Mouse (Mus musculus) heart, postnatal 0 days (tissue): ENCODE results near the gene Pfn3. TPM values are rescaled to one million over a fixed set of nuclear protein-coding genes. Genes with fewer than 3 reads are reported as not detected.

Experiments
- ATAC-seq: fragments of 200-750 bp; cut with Nextera tagmentation; 2 replicates; pipeline ENCODE4 v1.8.0; 2017; ENCODE audit warnings: low read depth, moderate number of reproducible peaks, moderate library complexity; ENCODE audit not compliant: insufficient read depth
- DNase-seq: peaks from one replicate; pipeline ENCODE4 v3.0.0-alpha.2; 2016; ENCODE audit warnings: low spot score
- H3K27ac ChIP-seq: fragments of 300-500 bp; sonication (generic); 2 replicates; pipeline ENCODE4 v1.5.1; 2014; ENCODE audit warnings: low read depth, mild to moderate bottlenecking
- H3K27me3 ChIP-seq: fragments of 300-500 bp; sonication (generic); 2 replicates; pipeline ENCODE4 v1.6.1; 2014; ENCODE audit warnings: low read length, mixed read lengths; ENCODE audit not compliant: control insufficient read depth, insufficient read depth
- H3K36me3 ChIP-seq: fragments of 300-500 bp; sonication (generic); replicated peaks from 2 replicates; pipeline ENCODE4 v1.6.1; 2014; ENCODE audit warnings: low read length, mixed read lengths; ENCODE audit not compliant: control insufficient read depth, insufficient read depth
- H3K4me1 ChIP-seq: fragments of 300-500 bp; sonication (generic); 2 replicates; pipeline ENCODE4 v1.6.1; 2014; ENCODE audit warnings: antibody characterized with exemption; ENCODE audit not compliant: control insufficient read depth, insufficient read depth
- H3K4me2 ChIP-seq: fragments of 300-500 bp; sonication (generic); 2 replicates; pipeline ENCODE4 v1.6.1; 2014; ENCODE audit warnings: low read depth, mild to moderate bottlenecking, low read length, moderate library complexity
- H3K4me3 ChIP-seq: fragments of 300-500 bp; sonication (generic); 2 replicates; pipeline ENCODE4 v1.5.1; 2014; ENCODE audit warnings: low read depth, low read length
- H3K9ac ChIP-seq: fragments of 300-500 bp; sonication (generic); replicated peaks from 2 replicates; pipeline ENCODE4 v1.6.1; 2014; ENCODE audit warnings: low read depth, low read length, mixed read lengths
- H3K9me3 ChIP-seq: fragments of 300-500 bp; sonication (generic); replicated peaks from 2 replicates; pipeline ENCODE4 v1.6.1; 2016; ENCODE audit warnings: low read length; ENCODE audit not compliant: control insufficient read depth
- CTCF ChIP-seq: IDR thresholded peaks from 2 replicates; pipeline ENCODE4 v1.5.1; 2016; ENCODE audit warnings: antibody characterized with exemption, control low read depth, low read depth
- EP300 ChIP-seq: IDR thresholded peaks from 2 replicates; pipeline ENCODE4 v1.6.1; 2016; ENCODE audit warnings: antibody characterized with exemption, low read depth
- WGBS: fragments of 180-500 bp; shearing (Covaris S2); extraction: QIAGEN DNeasy Blood & Tissue Kit; methylation state at CpG from one replicate; pipeline ENCODE4 v1.1.7; 2014; 5-methylcytosine and 5-hydroxymethylcytosine counted together
- polyA plus RNA-seq: library from polyadenylated mRNA; unstranded; fragments of >200 nt; fragmentation: Nextera tagmentation; extraction: Ambion mirVana; gene quantifications from 2 replicates; pipeline ENCODE4 v1.2.1, GENCODE M21; 2015
- total RNA-seq: library from RNA; depleted of rRNA; stranded (reverse); fragments of >200 nt; gene quantifications from 2 replicates; pipeline ENCODE4 v1.2.3, GENCODE M21; 2014; ENCODE audit warnings: low replicate concordance

The Pfn3 gene
- total and polyA plus RNA-seq, 2 experiments from 2014 or later: not detected

GRCm38 (mm10) chr13:55392933-55393332 lies 22.1 kb downstream of the Pfn3 start:
- no peak for TF ChIP-seq EP300
- no peak for TF ChIP-seq CTCF
- no peaks in the 10 kb centered on the region for H3K4me1 ChIP-seq
- 67% methylated on average over 4 of the region's 4 CpGs for WGBS
- 0 out of 2 replicates have a peak, but pooled peaks cover 10% of the 10 kb centered on the region for H3K27me3 ChIP-seq
- ATAC-seq (no peak), DNase-seq (no peak)
- H3K36me3 ChIP-seq: no peaks in the 10 kb centered on the region
- H3K4me2 ChIP-seq: no peak overlapping the region
- no peak overlapping the region for H3K27ac ChIP-seq
- H3K9me3 ChIP-seq: no peaks in the 10 kb centered on the region
- H3K9ac ChIP-seq: no peak overlapping the region
- no peak overlapping the region for H3K4me3 ChIP-seq

- H3K4me2 ChIP-seq: no peak overlapping the region
- DNase-seq (no peak), ATAC-seq (no peak)
- no peak overlapping the region for H3K27ac ChIP-seq
- H3K4me3 ChIP-seq: no peak overlapping the region
- 0 out of 2 replicates have a peak, but pooled peaks cover 9% of the 10 kb centered on the region for H3K27me3 ChIP-seq
- 67% methylated on average over 1 of the region's 1 CpGs for WGBS
- H3K36me3 ChIP-seq: no peaks in the 10 kb centered on the region
- H3K9me3 ChIP-seq: no peaks in the 10 kb centered on the region
- TF ChIP-seq EP300 (no peak), CTCF (no peak)
- H3K9ac ChIP-seq: no peak overlapping the region
- H3K4me1 ChIP-seq: no peaks in the 10 kb centered on the region
These were observed 23.4 kb downstream of the Pfn3 start for GRCm38 (mm10) chr13:55391626-55392029.

- TF ChIP-seq EP300: no peak
- no peak for TF ChIP-seq CTCF
- H3K4me3 ChIP-seq: no peak overlapping the region
- H3K27me3 ChIP-seq: 0 out of 2 replicates have a peak, but pooled peaks cover 6% of the 10 kb centered on the region
- no peaks in the 10 kb centered on the region for H3K4me1 ChIP-seq
- no peak for DNase-seq
- ATAC-seq: no peak
- no peak overlapping the region for H3K9ac ChIP-seq
- no peak overlapping the region for H3K4me2 ChIP-seq
- H3K9me3 ChIP-seq: no peaks in the 10 kb centered on the region
- 79% methylated on average over 3 of the region's 3 CpGs for WGBS
- H3K36me3 ChIP-seq: no peaks in the 10 kb centered on the region
- no peak overlapping the region for H3K27ac ChIP-seq
These were observed 24.4 kb downstream of the Pfn3 start for GRCm38 (mm10) chr13:55390644-55391043.

GRCm38 (mm10) chr13:55381790-55382189 lies 33.2 kb downstream of the Pfn3 start:
- Histone ChIP-seq H3K9me3 (no peaks in the 10 kb centered on the region), H3K4me3 (no peak overlapping the region), H3K36me3 (no peaks in the 10 kb centered on the region), H3K27ac (no peak overlapping the region), H3K27me3 (peaks cover 54% of the 10 kb centered on the region), H3K4me2 (no peak overlapping the region), H3K9ac (no peak overlapping the region), H3K4me1 (no peaks in the 10 kb centered on the region)
- ATAC-seq: no peak
- TF ChIP-seq EP300: no peak
- TF ChIP-seq CTCF: no peak
- 82% methylated on average over 4 of the region's 4 CpGs for WGBS
- no peak for DNase-seq

GRCm38 (mm10) chr13:55378907-55379580 lies 36.0 kb downstream of the Pfn3 start:
- Histone ChIP-seq H3K27me3 (peaks cover 65% of the 10 kb centered on the region), H3K27ac (no peak overlapping the region), H3K4me3 (no peak overlapping the region), H3K9me3 (no peaks in the 10 kb centered on the region), H3K4me2 (no peak overlapping the region), H3K36me3 (no peaks in the 10 kb centered on the region), H3K4me1 (no peaks in the 10 kb centered on the region), H3K9ac (no peak overlapping the region)
- ATAC-seq (no peak), DNase-seq (no peak)
- WGBS: 8% methylated on average over 32 of the region's 32 CpGs
- no peak for TF ChIP-seq CTCF
- no peak for TF ChIP-seq EP300

GRCm38 (mm10) chr13:55375877-55376276 lies 39.2 kb downstream of the Pfn3 start:
- no peak overlapping the region for H3K9ac ChIP-seq
- WGBS: 43% methylated on average over 2 of the region's 2 CpGs
- no peaks in the 10 kb centered on the region for H3K4me1 ChIP-seq
- H3K27me3 ChIP-seq: peaks cover 65% of the 10 kb centered on the region
- no peaks in the 10 kb centered on the region for H3K36me3 ChIP-seq
- no peak for DNase-seq
- H3K9me3 ChIP-seq: no peaks in the 10 kb centered on the region
- TF ChIP-seq EP300 (no peak), CTCF (no peak)
- no peak overlapping the region for H3K4me3 ChIP-seq
- no peak overlapping the region for H3K4me2 ChIP-seq
- no peak for ATAC-seq
- H3K27ac ChIP-seq: no peak overlapping the region
